ENCODE assay signal across 5 mouse cellular contexts in genomic region chr2:33348260-33348659, GRCm38 (mm10).
"Had no signal": no experiment of that assay in that cellular context is flagged by ENCODE, and none has a peak within 500 bp of the region (broad histone marks: within the 10 kb centered on the region; RNA-seq: fewer than 3 reads in every experiment).

No protein-coding gene starts in this region.

- H3K36me3 ChIP-seq: kidney, embryonic 15.5 days; limb, embryonic 10.5 days; liver, embryonic 15.5 days; midbrain, embryonic 10.5 days had no signal

- H3K9me3 ChIP-seq: kidney, embryonic 15.5 days; limb, embryonic 10.5 days; liver, embryonic 15.5 days; midbrain, embryonic 10.5 days had no signal

- H3K4me2 ChIP-seq: kidney, embryonic 15.5 days; liver, embryonic 11.5 days; liver, embryonic 15.5 days had no signal

- H3K27ac ChIP-seq: kidney, embryonic 15.5 days; limb, embryonic 10.5 days; liver, embryonic 15.5 days; midbrain, embryonic 10.5 days had no signal

- H3K27me3 ChIP-seq: kidney, embryonic 15.5 days; liver, embryonic 15.5 days had no signal

- H3K4me1 ChIP-seq: liver, embryonic 15.5 days had no signal

- H3K4me3 ChIP-seq: kidney, embryonic 15.5 days; limb, embryonic 10.5 days; liver, embryonic 15.5 days; midbrain, embryonic 10.5 days had no signal

- H3K9ac ChIP-seq: kidney, embryonic 15.5 days; liver, embryonic 15.5 days had no signal
